Mouse (Mus musculus) embryonic stem cell, embryonic (primary cell): ENCODE data around the gene Klrd1.
"Not testable (repeated sequence)": the region's sequence is repeated elsewhere in the genome, so short reads cannot be mapped to it uniquely, and the experiment has no call there.

Experiments
- CTCF ChIA-PET, 4 experiments: fragments of 300-600 bp in 2 of 4; fragments of 350-600 bp in 2 of 4; sonication (Branson Sonifier 250); formaldehyde crosslinking; loops; one replicate each; lab custom pipeline; 2022; ENCODE audit warnings: inconsistent platforms in 2 of 4; lab: Charles Lee
- POLR2A ChIA-PET, 4 experiments: fragments of 300-600 bp in 2 of 4; fragments of 350-600 bp in 2 of 4; sonication (Branson Sonifier 250); formaldehyde crosslinking; loops; one replicate each; lab custom pipeline; 2022; ENCODE audit warnings: antibody characterized with exemption in 4 of 4, inconsistent platforms in 1 of 4; lab: Charles Lee

Gene Klrd1

GRCm38 (mm10) chr6:129644054-129644453 is 52.5 kb downstream of the Klrd1 start:
- POLR2A ChIA-PET, CTCF ChIA-PET: not testable (repeated sequence)
